Mouse (Mus musculus): ENCODE data around the gene Twnk.

DNA sequence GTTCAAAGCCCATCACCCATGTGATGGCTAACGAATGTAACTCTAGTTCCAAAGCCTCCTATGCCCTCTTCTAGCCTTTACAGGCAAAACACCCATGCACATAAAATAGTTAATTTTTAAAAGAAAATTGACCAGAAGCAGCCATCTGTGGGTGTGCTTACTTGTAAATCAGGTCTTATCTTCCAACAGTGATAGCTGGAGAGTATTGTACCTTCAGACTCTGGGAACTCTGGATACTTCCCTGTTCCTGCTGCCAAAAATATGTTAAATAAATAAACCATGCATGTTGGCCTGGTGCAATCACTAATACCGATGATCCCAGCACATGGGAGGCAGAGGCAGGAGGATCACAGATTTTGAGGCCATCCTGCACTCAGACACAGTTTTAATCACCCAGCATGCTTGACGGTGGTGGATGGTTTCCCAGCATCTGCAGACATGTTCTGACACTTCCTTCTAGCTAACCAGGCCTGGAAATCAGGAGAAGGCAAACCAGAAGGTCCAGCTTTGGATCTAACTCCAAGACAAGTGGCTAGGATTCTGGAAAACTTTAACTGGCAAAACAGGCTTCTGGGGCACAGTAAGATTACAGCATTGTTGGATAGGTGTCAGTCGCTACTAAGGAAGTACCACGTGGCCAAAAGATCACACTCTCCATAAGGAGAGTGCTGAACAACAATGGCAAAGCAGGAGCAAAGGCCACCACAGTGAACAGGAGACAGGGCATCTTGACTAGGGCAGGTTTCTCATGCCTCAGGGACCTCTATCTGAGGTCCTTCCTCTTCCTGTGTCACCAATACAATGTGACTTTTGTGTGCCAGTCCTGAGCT lies 20.1 kb upstream of the Twnk start:
- TF ChIP-seq GATA1 (IDR thresholded peaks at IDR 0.05; ENCODE audit: borderline replicate concordance, low read length): no peak
- no peak for TF ChIP-seq FLI1 (IDR thresholded peaks at IDR 0.05; ENCODE audit: low read length)
